Mouse (Mus musculus) olfactory bulb, adult 2 months (tissue): ENCODE measurements around the gene Scyl1. TPM values are rescaled to one million over a fixed set of nuclear protein-coding genes. Genes with fewer than 3 reads are reported as not detected.

ENCODE experiments used
- H3K27ac ChIP-seq: fragments of 200-500 bp; 2 replicates; pipeline ENCODE4 v1.5.1; 2012; ENCODE audit warnings: low read depth, low read length; ENCODE audit not compliant: insufficient read depth
- H3K4me1 ChIP-seq: fragments of 200-500 bp; 2 replicates; pipeline ENCODE4 v1.6.1; 2012; ENCODE audit warnings: low read length; ENCODE audit not compliant: control insufficient read depth, insufficient read depth
- H3K4me3 ChIP-seq: fragments of 200-500 bp; 2 replicates; pipeline ENCODE4 v1.5.1; 2012; ENCODE audit warnings: mild to moderate bottlenecking, low read depth, low read length, moderate library complexity; ENCODE audit not compliant: insufficient read depth
- CTCF ChIP-seq: fragments of 200-500 bp; IDR thresholded peaks from 2 replicates; pipeline ENCODE4 v1.5.1; 2012; ENCODE audit warnings: low read depth, mild to moderate bottlenecking, low read length, moderate library complexity; ENCODE audit not compliant: insufficient read depth
- POLR2A ChIP-seq: fragments of 200-500 bp; IDR thresholded peaks from 2 replicates; pipeline ENCODE4 v1.6.1; 2012; ENCODE audit warnings: mild to moderate bottlenecking, low read depth, low read length, moderate library complexity; ENCODE audit not compliant: insufficient read depth
- WGBS: fragments of 180-500 bp; shearing (Covaris S2); methylation state at CpG from one replicate; pipeline ENCODE4 v1.1.7; 2018; 5-methylcytosine and 5-hydroxymethylcytosine counted together
- polyA plus RNA-seq: library from polyadenylated mRNA; stranded (reverse); fragments of >200 nt; gene quantifications from 2 replicates; pipeline ENCODE4 v1.2.4, GENCODE M21; 2012; ENCODE audit warnings: low replicate concordance; ENCODE audit not compliant: missing spikeins, insufficient read depth, insufficient read length

Gene Scyl1
- polyA plus RNA-seq, 1 experiment: not detected

DNA sequence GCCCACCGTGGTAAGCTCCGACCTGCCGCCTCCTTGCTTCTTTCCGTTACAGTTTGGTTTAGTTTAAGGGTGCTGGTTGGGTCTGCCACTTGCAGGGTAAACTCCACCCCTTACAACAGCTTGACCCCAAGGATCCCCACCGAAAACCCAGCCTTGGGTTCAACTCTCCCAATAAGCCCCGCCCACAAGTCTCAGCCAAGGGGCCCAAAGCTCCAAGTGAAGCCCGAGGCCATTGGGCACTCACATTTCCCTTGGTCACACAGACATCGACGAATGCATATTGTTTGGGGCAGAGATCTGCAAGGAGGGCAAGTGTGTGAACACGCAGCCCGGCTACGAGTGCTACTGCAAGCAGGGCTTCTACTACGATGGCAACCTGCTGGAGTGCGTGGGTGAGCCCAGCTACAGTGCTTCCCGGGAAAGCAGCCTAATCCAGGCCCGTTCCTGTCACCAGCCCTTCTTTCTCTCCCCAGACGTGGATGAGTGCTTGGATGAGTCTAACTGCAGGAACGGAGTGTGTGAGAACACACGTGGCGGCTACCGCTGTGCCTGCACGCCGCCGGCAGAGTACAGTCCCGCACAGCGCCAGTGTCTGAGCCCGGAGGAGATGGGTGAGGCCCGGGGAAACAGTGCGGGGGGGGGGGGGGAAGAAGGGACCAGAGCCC is 14.8 kb downstream of the Scyl1 start:
- H3K4me1 ChIP-seq: peaks cover 25% of the 10 kb centered on the region
- H3K27ac ChIP-seq: no peak overlapping the region
- WGBS: 28% methylated on average over 29 of the region's 29 CpGs
- no peak for TF ChIP-seq CTCF
- TF ChIP-seq POLR2A: no peak
- H3K4me3 ChIP-seq: no peak overlapping the region

GRCm38 (mm10) chr19:5751742-5752141 is 19.5 kb downstream of the Scyl1 start:
- H3K27ac ChIP-seq: no peak overlapping the region
- WGBS: 28% methylated on average over 20 of the region's 20 CpGs
- peaks cover 37% of the 10 kb centered on the region for H3K4me1 ChIP-seq
- no peak overlapping the region for H3K4me3 ChIP-seq
- TF ChIP-seq POLR2A (no peak), CTCF (no peak)

GRCm38 (mm10) chr19:5750951-5751350 is 20.3 kb downstream of the Scyl1 start:
- WGBS: 33% methylated on average over 22 of the region's 22 CpGs
- Histone ChIP-seq H3K4me3 (no peak overlapping the region), H3K27ac (no peak overlapping the region), H3K4me1 (peaks cover 37% of the 10 kb centered on the region)
- TF ChIP-seq POLR2A: no peak
- TF ChIP-seq CTCF: no peak

GRCm38 (mm10) chr19:5749476-5749875 is 21.7 kb downstream of the Scyl1 start:
- Histone ChIP-seq H3K4me3 (no peak overlapping the region), H3K27ac (peak overlapping the region; percentile 75), H3K4me1 (peaks cover 49% of the 10 kb centered on the region)
- WGBS: 34% methylated on average over 6 of the region's 6 CpGs
- TF ChIP-seq POLR2A: no peak

- no peak overlapping the region for H3K4me3 ChIP-seq
- peaks cover 66% of the 10 kb centered on the region for H3K4me1 ChIP-seq
- WGBS: 54% methylated on average over 12 of the region's 12 CpGs
- H3K27ac ChIP-seq: no peak overlapping the region
- TF ChIP-seq POLR2A (no peak), CTCF (no peak)
Observed at GRCm38 (mm10) chr19:5746907-5747363, 24.3 kb downstream of the Scyl1 start.

GRCm38 (mm10) chr19:5745756-5746710 is 25.2 kb downstream of the Scyl1 start:
- 19% methylated on average over 36 of the region's 36 CpGs for WGBS

GRCm38 (mm10) chr19:5743576-5743975 is 27.6 kb downstream of the Scyl1 start:
- WGBS: 28% methylated on average over 5 of the region's 5 CpGs
- Histone ChIP-seq H3K4me3 (no peak overlapping the region), H3K27ac (no peak overlapping the region), H3K4me1 (peaks cover 46% of the 10 kb centered on the region)
- TF ChIP-seq POLR2A (no peak), CTCF (no peak)

More at GRCm38 (mm10) chr19:5745756-5746710, 25.2 kb downstream of the Scyl1 start:
- TF ChIP-seq CTCF (no peak), POLR2A (no peak)
- Histone ChIP-seq H3K4me3 (peak overlapping the region; percentile 16; the same call in 1 of the 2 replicates), H3K4me1 (peaks cover 63% of the 10 kb centered on the region), H3K27ac (no peak overlapping the region)

- 3% methylated on average over 32 of the region's 32 CpGs for WGBS
- TF ChIP-seq POLR2A: no peak
- TF ChIP-seq CTCF: no peak
- Histone ChIP-seq H3K4me3 (peak overlapping the region; percentile 79), H3K4me1 (peaks cover 45% of the 10 kb centered on the region), H3K27ac (peak overlapping the region; percentile 55)
Observed at GRCm38 (mm10) chr19:5742241-5742641, 29.0 kb downstream of the Scyl1 start.
